Mouse (Mus musculus): ENCODE measurements around the gene Arid3a.

- TF ChIP-seq CTCF (IDR thresholded peaks at IDR 0.05 in 2 of 3, conservative IDR thresholded peaks at IDR 0.05 in 1 of 3; ENCODE audit: control insufficient read depth in 1 of 3, insufficient read depth in 1 of 3, low read depth in 2 of 3, low read length in 3 of 3, poor library complexity in 1 of 3, severe bottlenecking in 1 of 3): no peak
- TF ChIP-seq CHD2 (IDR thresholded peaks at IDR 0.05; ENCODE audit: low read length): no peak
- no peak for TF ChIP-seq POLR2A (IDR thresholded peaks at IDR 0.05; ENCODE audit: control insufficient read depth in 1 of 2, insufficient read depth in 1 of 2, low read depth in 1 of 2, low read length in 2 of 2, poor library complexity in 1 of 2)
- TF ChIP-seq MEF2A (IDR thresholded peaks at IDR 0.05; ENCODE audit: extremely low read depth, insufficient replicate concordance, low read depth, low read length, poor library complexity, severe bottlenecking): no peak
- no peak for TF ChIP-seq TCF12 (IDR thresholded peaks at IDR 0.05; ENCODE audit: low read depth, low read length)
- TF ChIP-seq USF1 (IDR thresholded peaks at IDR 0.05; ENCODE audit: low read depth, low read length): no peak
- TF ChIP-seq NRF1 (IDR thresholded peaks at IDR 0.05; ENCODE audit: insufficient read depth, low read depth, low read length, poor library complexity, severe bottlenecking): no peak
- TF ChIP-seq TAL1 (IDR thresholded peaks at IDR 0.05; ENCODE audit: low read length): no peak
- TF ChIP-seq KAT2A (conservative IDR thresholded peaks at IDR 0.05; ENCODE audit: low read depth, low read length): no peak
- TF ChIP-seq RCOR1 (IDR thresholded peaks at IDR 0.05; ENCODE audit: low read depth, low read length): no peak
- no peak for TF ChIP-seq EP300 (IDR thresholded peaks at IDR 0.05; ENCODE audit: low read depth in 1 of 2, low read length in 2 of 2)
- no peak for TF ChIP-seq HCFC1 (IDR thresholded peaks at IDR 0.05; ENCODE audit: low read depth, low read length)
- no peak for TF ChIP-seq RAD21 (IDR thresholded peaks at IDR 0.05; ENCODE audit: low read depth, low read length)
- no peak for TF ChIP-seq ZC3H11A (IDR thresholded peaks at IDR 0.05; ENCODE audit: low read depth, low read length)
These were observed 49.4 kb downstream of the Arid3a start for GRCm38 (mm10) chr10:79976071-79976721.
